Mouse (Mus musculus) hindlimb bud, embryonic 11.5 days (tissue): ENCODE measurements around the gene Olfr1318.
A peak's percentile ranks its signal among the peaks of the same experiment; 100 is the strongest.

ENCODE experiments used
- DNase-seq: peaks from one replicate; pipeline ENCODE4 v3.0.0-alpha.2; 2012; ENCODE audit warnings: low read depth, low spot score; ENCODE audit errors: extremely low spot score

Olfr1318 gene

DNA sequence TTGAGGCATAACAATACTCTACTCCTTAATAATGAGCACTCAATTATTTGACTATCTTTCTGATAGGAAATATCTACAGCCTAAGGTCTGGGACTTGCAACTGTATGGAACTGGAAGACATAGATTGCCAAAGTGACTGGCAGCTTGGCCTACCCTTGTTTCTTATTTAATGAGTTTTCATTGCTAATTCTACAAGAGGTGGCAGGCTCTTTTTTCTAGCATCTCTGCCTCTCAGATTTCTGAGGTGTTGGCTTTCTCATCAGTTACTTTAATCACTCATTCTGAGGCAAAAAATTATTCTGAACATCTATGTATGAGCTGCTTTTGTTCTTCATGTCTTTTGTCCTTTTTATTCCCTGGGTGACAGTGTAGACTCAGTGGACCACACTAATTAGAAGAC is at the start of gene Olfr1318:
Gene Olfr1318, plus strand, starts transcription at position 301 of the 400 bp plus-strand sequence.
- DNase-seq, result no peak

DNA sequence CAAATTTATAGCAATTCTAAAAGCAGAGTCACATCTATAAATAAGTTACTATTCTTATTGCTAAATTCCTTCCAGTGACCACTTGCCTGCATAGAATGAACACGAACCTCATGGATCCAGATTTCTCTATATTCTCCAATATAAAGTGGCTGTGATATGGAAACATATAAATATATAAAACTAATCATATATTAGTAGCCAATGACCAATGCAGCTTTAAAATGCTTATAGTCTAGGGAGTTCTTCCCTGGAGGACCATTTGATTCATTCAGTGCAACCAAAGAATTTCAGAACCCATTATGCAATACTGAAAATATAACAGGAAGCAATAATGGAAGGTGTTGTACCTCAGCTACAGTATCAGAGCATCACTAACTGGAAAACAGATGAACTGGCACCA is 38.7 kb upstream of the Olfr1318 start, which contains the start of gene Olfr1315-ps1:
Gene Olfr1315-ps1, minus strand, starts transcription at position 101 of the 400 bp plus-strand sequence.
- no peak for DNase-seq

DNA sequence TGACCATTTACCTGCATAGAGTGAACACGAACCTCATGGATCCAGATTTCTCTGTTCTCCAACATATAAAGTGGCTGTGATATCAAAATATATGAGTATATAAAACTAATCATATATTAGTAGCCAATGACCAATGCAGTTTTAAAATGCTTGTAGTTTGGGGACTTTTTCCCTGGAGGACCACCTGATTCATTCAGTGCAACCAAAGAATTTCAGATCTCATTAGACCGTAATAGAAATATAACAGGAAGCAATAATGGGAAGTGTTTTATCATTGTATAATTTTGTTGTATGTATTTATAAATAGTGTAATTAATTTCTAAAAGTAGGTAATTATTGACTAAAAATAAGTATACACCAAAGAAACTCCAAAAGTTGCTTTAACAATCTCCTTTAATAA is 19.1 kb upstream of the Olfr1318 start, which contains the start of gene Olfr1316:
Gene Olfr1316, minus strand, starts transcription at position 101 of the 400 bp plus-strand sequence.
- no peak for DNase-seq

DNA sequence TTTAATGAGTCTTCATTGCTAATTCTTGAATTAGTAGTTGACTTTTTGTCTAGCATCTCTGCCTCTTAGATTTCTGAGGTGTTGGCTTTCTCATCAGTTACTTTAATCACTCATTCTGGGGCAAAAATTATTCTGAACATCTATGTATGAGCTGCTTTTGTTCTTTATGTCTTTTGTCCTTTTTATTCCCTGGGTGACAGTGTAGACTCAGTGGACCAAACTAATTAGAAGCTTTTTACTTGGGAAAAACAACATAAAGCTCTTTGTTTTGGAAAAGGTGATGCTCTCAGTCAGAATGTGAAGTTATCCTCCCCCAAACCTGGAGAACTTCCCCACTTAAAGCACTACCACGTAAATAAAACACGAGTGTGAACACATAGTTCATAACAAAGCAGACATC is 14.0 kb upstream of the Olfr1318 start, which contains the start of gene Olfr1317:
Gene Olfr1317, plus strand, starts transcription at position 301 of the 400 bp plus-strand sequence.
- no peak for DNase-seq

DNA sequence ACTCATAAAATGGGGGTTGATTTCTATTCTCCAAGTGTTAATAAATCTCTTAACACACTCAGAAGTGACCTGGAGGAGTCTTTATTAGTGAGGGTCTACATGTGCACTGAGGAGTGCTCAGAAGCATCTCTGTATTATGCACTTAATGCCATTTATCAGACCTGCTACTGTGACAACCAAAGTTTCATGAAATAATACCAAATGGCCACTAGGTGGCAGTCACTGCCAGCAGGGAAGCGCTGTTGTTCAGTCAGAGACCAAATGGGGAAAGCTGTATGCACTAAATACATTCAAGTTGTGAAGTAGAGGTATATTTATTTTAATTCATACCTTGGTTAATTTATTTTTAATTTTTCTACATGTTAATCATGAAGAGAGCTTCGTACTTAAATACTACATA is 42.9 kb downstream of the Olfr1318 start:
- peak; percentile 31 for DNase-seq

DNA sequence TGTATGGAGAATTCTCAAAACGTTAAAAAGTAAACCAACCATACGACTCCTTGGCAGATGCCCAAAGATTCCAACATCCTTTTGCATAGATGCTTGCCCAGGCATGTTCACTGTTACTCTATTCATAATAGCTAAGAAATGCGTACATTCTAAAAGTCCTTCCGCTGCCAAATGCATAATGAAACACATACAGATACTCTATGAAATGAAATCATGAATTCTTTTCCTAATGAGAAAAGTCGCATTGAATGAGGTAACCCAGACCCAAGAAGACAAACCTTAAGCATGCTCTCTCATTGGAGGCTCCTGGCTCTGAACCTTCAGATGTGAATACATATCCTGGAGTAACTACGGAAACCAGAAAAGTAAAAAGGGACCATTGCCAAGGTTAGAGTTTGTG is 49.1 kb downstream of the Olfr1318 start:
- DNase-seq, result no peak
